9 mouse cellular contexts compared by ENCODE assay signal in genomic region chr2:73047061-73047741, GRCm38 (mm10).
DNase-seq lines count a peak whose midpoint lies in the region; ATAC-seq and TF ChIP-seq lines count a peak whose summit lies in the region.
"Had no signal": no experiment of that assay in that cellular context is flagged by ENCODE, and none has a peak within 500 bp of the region (broad histone marks: within the 10 kb centered on the region; RNA-seq: fewer than 3 reads in every experiment).

No protein-coding gene starts in this region.

- H3K4me1 ChIP-seq in forebrain, embryonic 10.5 days: peaks cover 25% of the 10 kb centered on the region
- 0 out of 2 replicates have a peak, but pooled peaks cover 4% of the 10 kb centered on the region for H3K4me1 ChIP-seq in forebrain, embryonic 14.5 days (ENCODE audit: control insufficient read depth, insufficient read depth, low read length)
- H3K4me1 ChIP-seq in embryonic facial prominence, embryonic 10.5 days: peaks cover 25% of the 10 kb centered on the region
- no peaks in the 10 kb centered on the region for H3K4me1 ChIP-seq in liver, adult 2 months (ENCODE audit: control insufficient read depth, insufficient read depth, low read length)
- H3K4me1 ChIP-seq in small intestine, adult 2 months (ENCODE audit: control insufficient read depth, insufficient read depth, insufficient read length, low read length): peaks cover 4% of the 10 kb centered on the region

- H3K36me3 ChIP-seq in forebrain, embryonic 10.5 days (replicated peaks): no peaks in the 10 kb centered on the region
- H3K36me3 ChIP-seq in forebrain, embryonic 14.5 days (ENCODE audit: control insufficient read depth, insufficient read depth, low read length): no peaks in the 10 kb centered on the region
- H3K36me3 ChIP-seq in embryonic facial prominence, embryonic 10.5 days (replicated peaks): no peaks in the 10 kb centered on the region
- no peaks in the 10 kb centered on the region for H3K36me3 ChIP-seq in liver, adult 2 months (ENCODE audit: control insufficient read depth, insufficient read depth, low read length)
- no peaks in the 10 kb centered on the region for H3K36me3 ChIP-seq in small intestine, adult 2 months (ENCODE audit: control insufficient read depth, insufficient read depth, low read length)

- H3K4me3 ChIP-seq in forebrain, embryonic 10.5 days: no peak overlapping the region
- H3K4me3 ChIP-seq in forebrain, embryonic 14.5 days (ENCODE audit: low read depth, low read length): no peak overlapping the region
- H3K4me3 ChIP-seq in embryonic facial prominence, embryonic 10.5 days: no peak overlapping the region
- H3K4me3 ChIP-seq in liver, adult 2 months (ENCODE audit: insufficient read depth, low read depth, low read length): no peak overlapping the region
- H3K4me3 ChIP-seq in small intestine, adult 2 months (ENCODE audit: low read depth, low read length): peak overlapping the region; percentile 4; the same call in 1 of the 2 replicates
- H3K4me3 ChIP-seq: erythroblast, embryonic 14.5 days had no signal

- H3K9ac ChIP-seq in forebrain, embryonic 14.5 days (ENCODE audit: low read length): no peak overlapping the region
- H3K9ac ChIP-seq in liver, adult 2 months (ENCODE audit: low read depth, low read length): no peak overlapping the region

- H3K79me2 ChIP-seq in liver, adult 2 months (ENCODE audit: control insufficient read depth, insufficient read depth, low read length): no peaks in the 10 kb centered on the region

- no peak for ATAC-seq in forebrain, embryonic 14.5 days

- no peak for DNase-seq in forebrain, embryonic 10.5 days (ENCODE audit: extremely low spot score, low spot score)
- no peak for DNase-seq in forebrain, embryonic 14.5 days (ENCODE audit: low spot score)
- peak; percentile 64 for DNase-seq in embryonic facial prominence, embryonic 10.5 days (ENCODE audit: low spot score)
- DNase-seq in heart, postnatal 14 days: peak; percentile 72 to 77
- DNase-seq in liver, adult 2 months (ENCODE audit: extremely low read depth, low read depth, low spot score): peak; percentile 86
- DNase-seq in left cerebral cortex, postnatal 4 days: no peak
- DNase-seq in left cerebral cortex, postnatal 25 days (ENCODE audit: low spot score in 2 of 2): no peak

- 71% methylated on average over 24 of the region's 24 CpGs for WGBS in forebrain, embryonic 10.5 days
- WGBS in forebrain, embryonic 14.5 days: 79% methylated on average over 24 of the region's 24 CpGs
- WGBS in embryonic facial prominence, embryonic 10.5 days: 56% methylated on average over 24 of the region's 24 CpGs
- WGBS in liver, adult 2 months: 64% methylated on average over 24 of the region's 24 CpGs
- WGBS in small intestine, adult 2 months: 52% methylated on average over 24 of the region's 24 CpGs

- intact Hi-C loops in heart, postnatal 14 days (cut with DNase I): no loop called here
- intact Hi-C loops in left cerebral cortex, postnatal 4 days (cut with DNase I): no loop called here
- intact Hi-C loops in left cerebral cortex, postnatal 25 days (cut with DNase I): no loop called here

- TF ChIP-seq CTCF in liver, adult 2 months (IDR thresholded peaks at IDR 0.05; ENCODE audit: low read depth, low read length): no peak
- TF ChIP-seq CTCF in small intestine, adult 2 months (IDR thresholded peaks at IDR 0.05; ENCODE audit: extremely low read depth, insufficient read length, insufficient replicate concordance, low read depth, low read length): no peak

- H3K27me3 ChIP-seq in forebrain, embryonic 10.5 days (ENCODE audit: poor library complexity, severe bottlenecking): peaks cover 29% of the 10 kb centered on the region
- no peaks in the 10 kb centered on the region for H3K27me3 ChIP-seq in forebrain, embryonic 14.5 days (replicated peaks; ENCODE audit: control insufficient read depth, insufficient read depth, low read length)
- H3K27me3 ChIP-seq in embryonic facial prominence, embryonic 10.5 days (replicated peaks; ENCODE audit: low read depth, poor library complexity, severe bottlenecking): no peaks in the 10 kb centered on the region
- H3K27me3 ChIP-seq in liver, adult 2 months (ENCODE audit: control insufficient read depth, insufficient read depth, low read length): no peaks in the 10 kb centered on the region
- H3K27me3 ChIP-seq in small intestine, adult 2 months (ENCODE audit: control insufficient read depth, insufficient read depth, low read length): no peaks in the 10 kb centered on the region

- peak overlapping the region; percentile 42; the same call in 1 of the 2 replicates for H3K27ac ChIP-seq in forebrain, embryonic 10.5 days
- H3K27ac ChIP-seq in forebrain, embryonic 14.5 days (ENCODE audit: low read depth, low read length): no peak overlapping the region
- H3K27ac ChIP-seq in embryonic facial prominence, embryonic 10.5 days (replicated peaks): peak overlapping the region; percentile 79
- no peak overlapping the region for H3K27ac ChIP-seq in liver, adult 2 months (replicated peaks; ENCODE audit: insufficient read depth, low read depth, low read length)
- peak overlapping the region; percentile 48; the same call in 1 of the 2 replicates for H3K27ac ChIP-seq in small intestine, adult 2 months (ENCODE audit: insufficient read depth, low read depth, low read length)

- H3K4me2 ChIP-seq in forebrain, embryonic 14.5 days (ENCODE audit: low read length): no peak overlapping the region

- no peaks in the 10 kb centered on the region for H3K9me3 ChIP-seq in forebrain, embryonic 10.5 days
- H3K9me3 ChIP-seq in forebrain, embryonic 14.5 days (replicated peaks; ENCODE audit: control insufficient read depth, low read length): no peaks in the 10 kb centered on the region
- H3K9me3 ChIP-seq in embryonic facial prominence, embryonic 10.5 days: no peaks in the 10 kb centered on the region

- no peak for TF ChIP-seq POLR2A in liver, adult 2 months (IDR thresholded peaks at IDR 0.05; ENCODE audit: extremely low read depth, insufficient read depth, low read length)
- no peak for TF ChIP-seq POLR2A in small intestine, adult 2 months (IDR thresholded peaks at IDR 0.05; ENCODE audit: low read depth, low read length)

Comparison
In these comparisons a context has a peak if more than half of its experiments do, and no peak if none do; other contexts are left out.
1. H3K27ac ChIP-seq: peak in forebrain, embryonic 10.5 days (single experiment), embryonic facial prominence, embryonic 10.5 days (single experiment) and small intestine, adult 2 months (single experiment); none in forebrain, embryonic 14.5 days (single experiment) and liver, adult 2 months (single experiment).
2. DNase-seq: peak in embryonic facial prominence, embryonic 10.5 days (single experiment), heart, postnatal 14 days (2 of 2) and liver, adult 2 months (single experiment); none in forebrain, embryonic 10.5 days (single experiment), forebrain, embryonic 14.5 days (single experiment), left cerebral cortex, postnatal 4 days (single experiment) and left cerebral cortex, postnatal 25 days (0 of 2).